Mouse (Mus musculus): Measurements from ENCODE around the gene Gm19965. TPM values are rescaled to one million over a fixed set of nuclear protein-coding genes. Genes with fewer than 3 reads are reported as not detected.

Gene Gm19965
- total RNA-seq (2017), result not detected in 3 replicates

DNA sequence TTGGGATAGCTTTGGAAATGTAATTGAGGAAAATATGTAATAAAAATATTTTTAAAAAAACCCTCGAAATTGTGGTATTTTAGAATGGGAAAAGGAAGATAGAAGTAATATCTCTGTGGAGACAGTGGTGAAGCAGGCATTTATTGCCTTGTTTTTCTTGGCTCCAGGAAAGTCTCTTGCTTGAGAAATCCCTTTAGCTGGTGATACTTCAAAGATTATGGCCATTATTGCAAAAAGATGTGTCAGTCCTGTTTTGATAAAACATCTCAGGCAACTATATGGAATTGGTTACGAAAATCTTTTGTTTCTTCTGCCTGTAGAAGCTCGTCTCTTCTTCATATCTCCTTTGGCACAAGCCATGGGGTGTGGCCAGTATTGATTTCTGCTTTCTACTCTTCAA lies at the start of gene Gm19965:
Gm19965 (plus strand) TSS at position 301 of the 400 bp plus-strand sequence.
- ATAC-seq (replicated peaks; ENCODE audit: insufficient number of reproducible peaks, low FRiP score, low TSS enrichment, poor library complexity, severe bottlenecking), result no peak

DNA sequence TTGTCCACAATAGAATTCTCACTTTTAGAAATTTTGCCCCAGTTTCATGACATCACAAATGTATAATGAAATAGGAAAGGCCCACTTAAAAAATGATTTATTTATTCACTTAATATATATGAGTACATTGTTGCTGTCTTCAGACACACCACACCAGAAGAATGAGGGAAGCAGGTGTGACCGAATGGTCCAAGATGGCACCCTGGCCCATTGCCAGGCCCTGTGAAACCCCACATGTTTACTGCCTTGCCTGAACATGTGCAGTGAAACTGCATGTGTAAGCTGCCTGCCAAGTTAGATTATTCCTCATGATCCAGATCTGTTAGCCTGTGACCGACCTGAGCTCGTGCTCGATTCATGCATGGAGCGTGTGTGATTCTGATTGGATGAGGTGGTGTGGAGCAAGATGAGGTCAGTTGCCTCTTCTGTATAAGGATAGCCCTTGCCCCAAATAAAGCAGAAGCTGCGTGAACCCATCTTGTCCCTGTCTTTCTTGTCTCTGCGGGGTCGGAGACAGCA lies 20.3 kb upstream of the Gm19965 start:
- no peak for ATAC-seq (replicated peaks; ENCODE audit: insufficient number of reproducible peaks, low FRiP score, low TSS enrichment, poor library complexity, severe bottlenecking)
